Mouse (Mus musculus): ENCODE results near the gene Arpin. TPM values are rescaled to one million over a fixed set of nuclear protein-coding genes. Genes with fewer than 3 reads are reported as not detected.

Arpin gene
- polyA plus RNA-seq, 1 experiment from 2014 or later: 16.8 TPM

GRCm38 (mm10) chr7:79928516-79929052, 6.6 kb downstream of the Arpin start:
- Histone ChIP-seq H3K36me3 (ENCODE audit: poor library complexity, severe bottlenecking) (peaks cover 27% of the 10 kb centered on the region), H3K4me1 (no peaks in the 10 kb centered on the region), H3K9ac (no peak overlapping the region), H3K4me3 (no peak overlapping the region), H3K27ac (no peak overlapping the region), H3K4me2 (no peak overlapping the region), H3K9me3 (replicated peaks) (no peaks in the 10 kb centered on the region), H3K27me3 (no peaks in the 10 kb centered on the region)
- 65% methylated on average over 2 of the region's 2 CpGs for WGBS
- no peak for ATAC-seq

- peak within 1 kb of the TSS; percentile 70 for H3K4me2 ChIP-seq
- peaks cover 11% of the 10 kb centered on the region for H3K4me1 ChIP-seq
- peaks cover 6% of the 10 kb centered on the region for H3K36me3 ChIP-seq (ENCODE audit: poor library complexity, severe bottlenecking)
- peak; percentile 98 for ATAC-seq
- H3K27me3 ChIP-seq: no peaks in the 10 kb centered on the region
- peak within 1 kb of the TSS; percentile 90 for H3K9ac ChIP-seq
- peak within 1 kb of the TSS; percentile 85 for H3K4me3 ChIP-seq
- H3K9me3 ChIP-seq (replicated peaks): no peaks in the 10 kb centered on the region
- peak within 1 kb of the TSS; percentile 81 for H3K27ac ChIP-seq
- under 1% methylated on average over 34 of the region's 34 CpGs for WGBS
Measured at GRCm38 (mm10) chr7:79920344-79920983, 14.7 kb downstream of the Arpin start, which contains the start of gene Ap3s2. Gene Ap3s2, minus strand, starts transcription at chr7:79920649.

GRCm38 (mm10) chr7:79914556-79914955, 20.6 kb downstream of the Arpin start:
- Histone ChIP-seq H3K27ac (no peak overlapping the region), H3K27me3 (no peaks in the 10 kb centered on the region), H3K9ac (no peak overlapping the region), H3K36me3 (ENCODE audit: poor library complexity, severe bottlenecking) (peaks cover 47% of the 10 kb centered on the region), H3K4me1 (peaks cover 2% of the 10 kb centered on the region), H3K4me2 (no peak overlapping the region), H3K4me3 (no peak overlapping the region), H3K9me3 (replicated peaks) (no peaks in the 10 kb centered on the region)
- no peak for ATAC-seq
- 80% methylated on average over 3 of the region's 3 CpGs for WGBS

- no peak for ATAC-seq
- H3K9me3 ChIP-seq (replicated peaks): no peaks in the 10 kb centered on the region
- 86% methylated on average over 2 of the region's 2 CpGs for WGBS
- no peak overlapping the region for H3K4me3 ChIP-seq
- peaks cover 77% of the 10 kb centered on the region for H3K36me3 ChIP-seq (ENCODE audit: poor library complexity, severe bottlenecking)
- no peak overlapping the region for H3K4me2 ChIP-seq
- no peak overlapping the region for H3K27ac ChIP-seq
- no peaks in the 10 kb centered on the region for H3K4me1 ChIP-seq
- no peak overlapping the region for H3K9ac ChIP-seq
- no peaks in the 10 kb centered on the region for H3K27me3 ChIP-seq
Measured at GRCm38 (mm10) chr7:79907356-79907755, 27.8 kb downstream of the Arpin start.

GRCm38 (mm10) chr7:79906914-79907313, 28.2 kb downstream of the Arpin start:
- no peak overlapping the region for H3K27ac ChIP-seq
- no peak overlapping the region for H3K9ac ChIP-seq
- no peak overlapping the region for H3K4me2 ChIP-seq
- H3K9me3 ChIP-seq (replicated peaks): no peaks in the 10 kb centered on the region
- no peaks in the 10 kb centered on the region for H3K27me3 ChIP-seq
- WGBS: 89% methylated on average over 3 of the region's 3 CpGs
- H3K36me3 ChIP-seq (ENCODE audit: poor library complexity, severe bottlenecking): peaks cover 81% of the 10 kb centered on the region
- H3K4me1 ChIP-seq: no peaks in the 10 kb centered on the region
- no peak overlapping the region for H3K4me3 ChIP-seq
- ATAC-seq: no peak

GRCm38 (mm10) chr7:79905193-79905592, 30.0 kb downstream of the Arpin start:
- no peak overlapping the region for H3K4me2 ChIP-seq
- 94% methylated on average over 4 of the region's 4 CpGs for WGBS
- no peak for ATAC-seq
- no peak overlapping the region for H3K9ac ChIP-seq
- no peak overlapping the region for H3K4me3 ChIP-seq
- no peaks in the 10 kb centered on the region for H3K4me1 ChIP-seq
- no peaks in the 10 kb centered on the region for H3K9me3 ChIP-seq (replicated peaks)
- H3K27ac ChIP-seq: no peak overlapping the region
- no peaks in the 10 kb centered on the region for H3K27me3 ChIP-seq
- peaks cover 90% of the 10 kb centered on the region for H3K36me3 ChIP-seq (ENCODE audit: poor library complexity, severe bottlenecking)

- H3K36me3 ChIP-seq (ENCODE audit: poor library complexity, severe bottlenecking): peaks cover 89% of the 10 kb centered on the region
- no peak overlapping the region for H3K27ac ChIP-seq
- no peaks in the 10 kb centered on the region for H3K27me3 ChIP-seq
- WGBS: 94% methylated on average over 8 of the region's 8 CpGs
- ATAC-seq: no peak
- H3K9ac ChIP-seq: no peak overlapping the region
- H3K4me2 ChIP-seq: no peak overlapping the region
- H3K4me1 ChIP-seq: no peaks in the 10 kb centered on the region
- H3K4me3 ChIP-seq: no peak overlapping the region
- H3K9me3 ChIP-seq (replicated peaks): no peaks in the 10 kb centered on the region
Measured at GRCm38 (mm10) chr7:79903160-79903792, 31.9 kb downstream of the Arpin start.

- H3K4me2 ChIP-seq: no peak overlapping the region
- H3K9ac ChIP-seq: no peak overlapping the region
- ATAC-seq: no peak
- H3K9me3 ChIP-seq (replicated peaks): no peaks in the 10 kb centered on the region
- H3K4me3 ChIP-seq: no peak overlapping the region
- H3K36me3 ChIP-seq (ENCODE audit: poor library complexity, severe bottlenecking): peaks cover 80% of the 10 kb centered on the region
- WGBS: 97% methylated on average over 6 of the region's 6 CpGs
- no peaks in the 10 kb centered on the region for H3K4me1 ChIP-seq
- H3K27ac ChIP-seq: no peak overlapping the region
- no peaks in the 10 kb centered on the region for H3K27me3 ChIP-seq
Measured at GRCm38 (mm10) chr7:79900753-79901152, 34.4 kb downstream of the Arpin start.

- WGBS: 81% methylated on average over 3 of the region's 3 CpGs
- Histone ChIP-seq H3K9ac (no peak overlapping the region), H3K4me2 (no peak overlapping the region), H3K9me3 (replicated peaks) (no peaks in the 10 kb centered on the region), H3K27ac (no peak overlapping the region), H3K27me3 (no peaks in the 10 kb centered on the region), H3K36me3 (ENCODE audit: poor library complexity, severe bottlenecking) (peaks cover 72% of the 10 kb centered on the region), H3K4me3 (no peak overlapping the region), H3K4me1 (no peaks in the 10 kb centered on the region)
- no peak for ATAC-seq
Measured at GRCm38 (mm10) chr7:79895225-79895624, 39.9 kb downstream of the Arpin start.

GRCm38 (mm10) chr7:79894790-79895189, 40.4 kb downstream of the Arpin start:
- no peak overlapping the region for H3K27ac ChIP-seq
- no peaks in the 10 kb centered on the region for H3K27me3 ChIP-seq
- H3K36me3 ChIP-seq (ENCODE audit: poor library complexity, severe bottlenecking): peaks cover 72% of the 10 kb centered on the region
- no peak for ATAC-seq
- 90% methylated on average over 1 of the region's 1 CpGs for WGBS
- no peak overlapping the region for H3K4me3 ChIP-seq
- H3K9ac ChIP-seq: no peak overlapping the region
- no peak overlapping the region for H3K4me2 ChIP-seq
- no peaks in the 10 kb centered on the region for H3K4me1 ChIP-seq
- H3K9me3 ChIP-seq (replicated peaks): no peaks in the 10 kb centered on the region

- no peak overlapping the region for H3K4me2 ChIP-seq
- ATAC-seq: no peak
- 97% methylated on average over 6 of the region's 6 CpGs for WGBS
- H3K4me1 ChIP-seq: no peaks in the 10 kb centered on the region
- no peaks in the 10 kb centered on the region for H3K9me3 ChIP-seq (replicated peaks)
- H3K36me3 ChIP-seq (ENCODE audit: poor library complexity, severe bottlenecking): peaks cover 63% of the 10 kb centered on the region
- H3K27ac ChIP-seq: no peak overlapping the region
- no peaks in the 10 kb centered on the region for H3K27me3 ChIP-seq
- H3K9ac ChIP-seq: no peak overlapping the region
- H3K4me3 ChIP-seq: no peak overlapping the region
Measured at GRCm38 (mm10) chr7:79892576-79893428, 42.4 kb downstream of the Arpin start.
